Mouse (Mus musculus): ENCODE measurements at regions not wholly inside any gene's neighbourhood (a gene's known extent, or its start where the extent isn't known, plus 50 kb on each side); places are given as distances from the start of the nearest gene placed in this dataset.

GRCm38 (mm10) chr2:172779096-172779495, 161.0 kb downstream of the Bmp7 start:
- Histone ChIP-seq H3K4me3 (no peak overlapping the region), H3K79me2 (ENCODE audit: control insufficient read depth, insufficient read depth) (no peaks in the 10 kb centered on the region), H3K4me2 (ENCODE audit: low read depth) (no peak overlapping the region), H3ac (ENCODE audit: control insufficient read depth, insufficient read length) (no peak overlapping the region), H3K27me3 (ENCODE audit: control insufficient read depth, insufficient read depth, insufficient read length) (no peaks in the 10 kb centered on the region), H3K36me3 (ENCODE audit: control insufficient read depth, insufficient read depth) (no peaks in the 10 kb centered on the region)
- TF ChIP-seq MYOG (IDR thresholded peaks at IDR 0.05; ENCODE audit: control insufficient read depth in 1 of 3, insufficient read depth in 1 of 3, insufficient read length in 2 of 3, low read depth in 2 of 3) (no peak), TCF3 (IDR thresholded peaks at IDR 0.05; ENCODE audit: insufficient read length, low read depth) (no peak), CEBPB (IDR thresholded peaks at IDR 0.05; ENCODE audit: insufficient read depth, poor library complexity, severe bottlenecking) (no peak), SRF (IDR thresholded peaks at IDR 0.05; ENCODE audit: control insufficient read depth, insufficient read length, low read depth) (no peak), POLR2A (IDR thresholded peaks at IDR 0.05; ENCODE audit: insufficient read length, low read depth) (no peak), USF1 (IDR thresholded peaks at IDR 0.05; ENCODE audit: low read depth) (no peak), REST (IDR thresholded peaks at IDR 0.05; ENCODE audit: insufficient read depth, insufficient read length) (no peak), TCF12 (IDR thresholded peaks at IDR 0.05; ENCODE audit: insufficient read depth, poor library complexity, severe bottlenecking) (no peak), MYOD1 (IDR thresholded peaks at IDR 0.05; ENCODE audit: control insufficient read depth in 1 of 3, insufficient read length in 2 of 3, low read depth in 2 of 3) (no peak), MAX (IDR thresholded peaks at IDR 0.05; ENCODE audit: low read depth) (no peak), POLR2AphosphoS2 (IDR thresholded peaks at IDR 0.05; ENCODE audit: insufficient read length, low read depth) (no peak), E2F4 (IDR thresholded peaks at IDR 0.05; ENCODE audit: insufficient read depth) (no peak)

- no peak overlapping the region for H3K4me3 ChIP-seq
- no peaks in the 10 kb centered on the region for H3K79me2 ChIP-seq (ENCODE audit: control insufficient read depth, insufficient read depth)
- no peak overlapping the region for H3ac ChIP-seq (ENCODE audit: control insufficient read depth, insufficient read length)
- no peak overlapping the region for H3K4me2 ChIP-seq (ENCODE audit: low read depth)
- peaks cover 5% of the 10 kb centered on the region for H3K27me3 ChIP-seq (ENCODE audit: control insufficient read depth, insufficient read depth, insufficient read length)
- TF ChIP-seq SRF (IDR thresholded peaks at IDR 0.05; ENCODE audit: control insufficient read depth, insufficient read length, low read depth) (no peak), MYOD1 (IDR thresholded peaks at IDR 0.05; ENCODE audit: control insufficient read depth in 1 of 3, insufficient read length in 2 of 3, low read depth in 2 of 3) (no peak), TCF3 (IDR thresholded peaks at IDR 0.05; ENCODE audit: insufficient read length, low read depth) (no peak), POLR2AphosphoS2 (IDR thresholded peaks at IDR 0.05; ENCODE audit: insufficient read length, low read depth) (no peak), MYOG (IDR thresholded peaks at IDR 0.05; ENCODE audit: control insufficient read depth in 1 of 3, insufficient read depth in 1 of 3, insufficient read length in 2 of 3, low read depth in 2 of 3) (no peak), REST (IDR thresholded peaks at IDR 0.05; ENCODE audit: insufficient read depth, insufficient read length) (no peak), CEBPB (IDR thresholded peaks at IDR 0.05; ENCODE audit: insufficient read depth, poor library complexity, severe bottlenecking) (no peak), E2F4 (IDR thresholded peaks at IDR 0.05; ENCODE audit: insufficient read depth) (no peak), USF1 (IDR thresholded peaks at IDR 0.05; ENCODE audit: low read depth) (no peak)
- H3K36me3 ChIP-seq (ENCODE audit: control insufficient read depth, insufficient read depth): no peaks in the 10 kb centered on the region
These were observed 157.4 kb downstream of the Bmp7 start for GRCm38 (mm10) chr2:172782686-172783085.

GRCm38 (mm10) chr2:172786297-172786696, 153.8 kb downstream of the Bmp7 start:
- TF ChIP-seq POLR2A (IDR thresholded peaks at IDR 0.05; ENCODE audit: insufficient read length, low read depth) (no peak), TCF12 (IDR thresholded peaks at IDR 0.05; ENCODE audit: insufficient read depth, poor library complexity, severe bottlenecking) (no peak), POLR2AphosphoS2 (IDR thresholded peaks at IDR 0.05; ENCODE audit: insufficient read length, low read depth) (no peak), TCF3 (IDR thresholded peaks at IDR 0.05; ENCODE audit: insufficient read length, low read depth) (no peak), E2F4 (IDR thresholded peaks at IDR 0.05; ENCODE audit: insufficient read depth) (no peak), SRF (IDR thresholded peaks at IDR 0.05; ENCODE audit: control insufficient read depth, insufficient read length, low read depth) (no peak), MYOD1 (IDR thresholded peaks at IDR 0.05; ENCODE audit: control insufficient read depth in 1 of 3, insufficient read length in 2 of 3, low read depth in 2 of 3) (no peak), MYOG (IDR thresholded peaks at IDR 0.05; ENCODE audit: control insufficient read depth in 1 of 3, insufficient read depth in 1 of 3, insufficient read length in 2 of 3, low read depth in 2 of 3) (no peak), CEBPB (IDR thresholded peaks at IDR 0.05; ENCODE audit: insufficient read depth, poor library complexity, severe bottlenecking) (no peak), MAX (IDR thresholded peaks at IDR 0.05; ENCODE audit: low read depth) (no peak), USF1 (IDR thresholded peaks at IDR 0.05; ENCODE audit: low read depth) (no peak), REST (IDR thresholded peaks at IDR 0.05; ENCODE audit: insufficient read depth, insufficient read length) (no peak)
- no peak overlapping the region for H3K4me2 ChIP-seq (ENCODE audit: low read depth)
- no peak overlapping the region for H3ac ChIP-seq (ENCODE audit: control insufficient read depth, insufficient read length)
- H3K27me3 ChIP-seq (ENCODE audit: control insufficient read depth, insufficient read depth, insufficient read length): peaks cover 16% of the 10 kb centered on the region
- no peaks in the 10 kb centered on the region for H3K36me3 ChIP-seq (ENCODE audit: control insufficient read depth, insufficient read depth)
- no peak overlapping the region for H3K4me3 ChIP-seq
- no peaks in the 10 kb centered on the region for H3K79me2 ChIP-seq (ENCODE audit: control insufficient read depth, insufficient read depth)

- no peak for TF ChIP-seq USF1 (IDR thresholded peaks at IDR 0.05; ENCODE audit: low read depth)
- no peak for TF ChIP-seq REST (IDR thresholded peaks at IDR 0.05; ENCODE audit: insufficient read depth, insufficient read length)
- no peak for TF ChIP-seq CEBPB (IDR thresholded peaks at IDR 0.05; ENCODE audit: insufficient read depth, poor library complexity, severe bottlenecking)
- TF ChIP-seq TCF12 (IDR thresholded peaks at IDR 0.05; ENCODE audit: insufficient read depth, poor library complexity, severe bottlenecking): no peak
- peaks cover 16% of the 10 kb centered on the region for H3K27me3 ChIP-seq (ENCODE audit: control insufficient read depth, insufficient read depth, insufficient read length)
- H3K36me3 ChIP-seq (ENCODE audit: control insufficient read depth, insufficient read depth): no peaks in the 10 kb centered on the region
- H3K4me2 ChIP-seq (ENCODE audit: low read depth): no peak overlapping the region
- H3K4me3 ChIP-seq: no peak overlapping the region
- H3ac ChIP-seq (ENCODE audit: control insufficient read depth, insufficient read length): no peak overlapping the region
- no peaks in the 10 kb centered on the region for H3K79me2 ChIP-seq (ENCODE audit: control insufficient read depth, insufficient read depth)
These were observed 152.7 kb downstream of the Bmp7 start for GRCm38 (mm10) chr2:172787203-172787944.
